Mouse (Mus musculus) stomach, embryonic 15.5 days (tissue): Measurements from ENCODE around the gene Ppif. TPM values are rescaled to one million over a fixed set of nuclear protein-coding genes. Genes with fewer than 3 reads are reported as not detected.

Experiments
- ATAC-seq: fragments of 200-750 bp; cut with Nextera tagmentation; 2 replicates; pipeline ENCODE4 v1.8.0; 2017; ENCODE audit warnings: low read depth, moderate number of reproducible peaks, moderate TSS enrichment; ENCODE audit not compliant: insufficient read depth, low FRiP score
- H3K27ac ChIP-seq: fragments of 300-500 bp; sonication (generic); 2 replicates; pipeline ENCODE4 v1.5.1; 2015; ENCODE audit warnings: mild to moderate bottlenecking, inconsistent platforms
- H3K27me3 ChIP-seq: fragments of 300-500 bp; sonication (generic); replicated peaks from 2 replicates; pipeline ENCODE4 v1.6.1; 2015; ENCODE audit warnings: inconsistent platforms
- H3K36me3 ChIP-seq: fragments of 300-500 bp; sonication (generic); 2 replicates; pipeline ENCODE4 v1.6.1; 2015; ENCODE audit warnings: inconsistent platforms
- H3K4me1 ChIP-seq: fragments of 300-500 bp; sonication (generic); 2 replicates; pipeline ENCODE4 v1.6.1; 2015; ENCODE audit warnings: inconsistent platforms
- H3K4me2 ChIP-seq: fragments of 300-500 bp; sonication (generic); 2 replicates; pipeline ENCODE4 v1.6.1; 2015; ENCODE audit warnings: mild to moderate bottlenecking, inconsistent platforms
- H3K4me3 ChIP-seq: fragments of 300-500 bp; sonication (generic); replicated peaks from 2 replicates; pipeline ENCODE4 v1.5.1; 2015; ENCODE audit warnings: inconsistent platforms
- H3K9ac ChIP-seq: fragments of 300-500 bp; sonication (generic); 2 replicates; pipeline ENCODE4 v1.6.1; 2015; ENCODE audit warnings: inconsistent platforms
- H3K9me3 ChIP-seq: fragments of 300-500 bp; sonication (generic); 2 replicates; pipeline ENCODE4 v1.6.1; 2016; ENCODE audit warnings: inconsistent platforms
- WGBS: fragments of 180-500 bp; shearing (Covaris S2); methylation state at CpG from one replicate; pipeline ENCODE4 v1.1.7; 2015; 5-methylcytosine and 5-hydroxymethylcytosine counted together
- polyA plus RNA-seq: library from polyadenylated mRNA; unstranded; fragments of >200 nt; fragmentation: Nextera tagmentation; extraction: Ambion mirVana; gene quantifications from 2 replicates; pipeline ENCODE4 v1.2.1, GENCODE M21; 2015

The Ppif gene
- polyA plus RNA-seq, 1 experiment from 2014 or later: 47.7 TPM

DNA sequence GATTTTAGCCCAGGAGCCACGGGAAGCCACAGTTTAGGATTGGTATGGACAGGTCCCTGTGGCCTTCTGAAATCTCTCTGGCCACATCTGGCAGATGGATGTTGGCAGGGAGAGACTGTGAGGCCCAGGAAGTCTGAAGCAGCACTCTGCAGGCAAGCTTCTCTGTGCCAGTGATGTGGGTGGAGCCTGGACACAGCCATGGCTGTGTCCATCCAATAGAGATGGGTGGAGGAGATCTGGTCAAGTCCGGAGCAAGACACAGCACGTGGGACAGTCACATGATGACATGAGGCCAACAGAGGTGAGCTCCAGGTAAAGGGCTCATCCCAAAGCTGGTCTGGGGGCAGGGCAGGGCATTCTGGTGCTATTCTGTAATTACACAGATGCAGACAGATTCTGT lies 47.3 kb downstream of the Ppif start:
- Histone ChIP-seq H3K36me3 (peaks cover 3% of the 10 kb centered on the region; the same call in 1 of the 2 replicates), H3K27ac (no peak overlapping the region), H3K9ac (no peak overlapping the region), H3K27me3 (no peaks in the 10 kb centered on the region), H3K4me2 (no peak overlapping the region), H3K4me3 (no peak overlapping the region), H3K9me3 (no peaks in the 10 kb centered on the region), H3K4me1 (peaks cover 46% of the 10 kb centered on the region)
- 60% methylated on average over 3 of the region's 3 CpGs for WGBS
- ATAC-seq: no peak

DNA sequence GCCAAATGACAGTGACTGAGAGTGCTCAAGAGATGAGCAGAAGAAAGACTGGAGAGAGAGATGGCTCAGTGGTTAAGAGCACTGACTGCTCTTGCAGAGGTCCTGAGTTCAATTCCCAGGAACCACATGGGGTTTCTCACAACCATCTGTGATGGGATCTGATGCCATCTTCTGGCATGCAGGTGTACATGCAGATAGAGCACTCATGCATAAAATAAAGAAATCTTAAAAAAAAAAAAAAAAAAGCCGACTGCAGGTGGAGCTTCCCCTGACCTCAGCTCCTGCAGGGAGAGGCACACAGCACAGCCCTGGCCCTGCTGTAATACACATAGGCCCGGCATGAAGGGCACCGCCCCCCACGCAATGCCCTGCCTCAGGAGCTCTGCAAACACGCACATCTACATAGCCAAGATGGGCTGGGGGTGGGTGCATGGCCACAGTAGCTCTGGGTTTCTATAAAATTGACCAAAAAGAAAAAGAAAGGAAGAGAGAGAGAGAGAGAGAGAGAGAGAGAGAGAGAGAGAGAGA lies 48.0 kb downstream of the Ppif start:
- H3K4me3 ChIP-seq: no peak overlapping the region
- H3K9ac ChIP-seq: no peak overlapping the region
- no peaks in the 10 kb centered on the region for H3K27me3 ChIP-seq
- peaks cover 39% of the 10 kb centered on the region for H3K4me1 ChIP-seq
- no peak overlapping the region for H3K4me2 ChIP-seq
- WGBS: 47% methylated on average over 5 of the region's 5 CpGs
- peaks cover 3% of the 10 kb centered on the region; the same call in 1 of the 2 replicates for H3K36me3 ChIP-seq
- no peak for ATAC-seq
- H3K27ac ChIP-seq: no peak overlapping the region
- no peaks in the 10 kb centered on the region for H3K9me3 ChIP-seq

DNA sequence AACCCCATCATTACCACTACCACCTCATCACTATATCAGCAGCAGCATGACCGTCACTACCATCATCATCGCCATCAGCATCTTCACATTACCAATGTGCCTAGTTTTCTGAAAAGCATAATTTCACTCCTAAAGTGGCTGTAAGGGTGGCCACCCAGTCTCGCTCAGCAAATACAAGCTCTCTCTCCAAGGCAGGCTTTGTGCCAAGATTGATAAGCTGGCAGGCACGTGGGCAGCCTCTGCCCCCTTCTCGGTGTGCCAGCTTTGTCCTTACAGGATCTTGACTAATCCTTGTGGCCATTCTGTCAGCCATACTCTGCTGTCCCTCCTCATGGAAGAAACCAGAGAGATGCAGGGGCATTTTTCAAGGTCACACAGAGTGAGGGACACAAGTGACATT lies 49.0 kb downstream of the Ppif start:
- ATAC-seq: no peak
- H3K4me1 ChIP-seq: peaks cover 34% of the 10 kb centered on the region
- H3K4me2 ChIP-seq: no peak overlapping the region
- H3K9ac ChIP-seq: no peak overlapping the region
- H3K4me3 ChIP-seq: no peak overlapping the region
- H3K36me3 ChIP-seq: peaks cover 3% of the 10 kb centered on the region; the same call in 1 of the 2 replicates
- 79% methylated on average over 5 of the region's 5 CpGs for WGBS
- H3K27ac ChIP-seq: no peak overlapping the region
- no peaks in the 10 kb centered on the region for H3K9me3 ChIP-seq
- H3K27me3 ChIP-seq: no peaks in the 10 kb centered on the region

DNA sequence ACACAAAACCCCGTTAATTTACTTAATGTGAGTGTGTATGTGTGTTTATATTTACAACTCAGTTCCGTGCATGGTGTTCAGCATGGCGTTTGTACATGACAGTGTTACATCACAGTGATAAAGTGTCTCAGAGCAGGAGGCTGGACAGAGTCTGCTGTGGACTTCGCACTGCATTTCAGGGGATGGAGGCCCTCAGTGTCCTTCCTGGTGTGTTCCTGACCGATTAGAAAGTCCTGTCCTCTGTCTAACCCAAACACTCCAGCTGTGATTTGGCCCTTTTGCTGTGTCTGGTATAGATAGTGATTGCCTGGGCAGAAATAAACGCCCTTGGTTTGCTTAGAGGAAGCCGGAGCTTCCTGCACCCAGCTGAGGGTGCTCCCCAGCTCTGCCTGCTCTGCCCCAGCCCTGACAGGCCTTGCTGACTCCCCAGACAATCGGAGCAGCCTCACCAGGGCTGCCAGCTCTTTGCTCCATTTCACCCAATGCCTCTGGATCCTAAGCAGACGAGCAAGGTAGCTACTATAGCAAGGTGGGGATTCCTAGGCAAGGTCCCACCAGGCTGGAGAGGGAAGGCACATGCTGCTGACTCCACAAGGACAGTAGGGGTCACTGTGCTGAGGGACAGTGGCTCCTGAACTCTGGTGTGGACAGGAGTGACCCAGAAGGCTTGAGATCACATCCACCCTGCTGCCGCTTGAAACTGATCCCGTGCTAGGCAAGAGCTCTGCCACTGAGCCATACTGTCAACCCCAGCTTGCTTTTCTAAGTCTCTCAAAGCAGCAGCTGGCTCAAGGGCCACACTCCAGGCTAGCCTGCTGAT lies 51.6 kb downstream of the Ppif start:
- Histone ChIP-seq H3K27me3 (no peaks in the 10 kb centered on the region), H3K9me3 (no peaks in the 10 kb centered on the region), H3K4me1 (peaks cover 20% of the 10 kb centered on the region), H3K27ac (no peak overlapping the region), H3K4me3 (no peak overlapping the region), H3K9ac (no peak overlapping the region), H3K4me2 (no peak overlapping the region), H3K36me3 (peaks cover 3% of the 10 kb centered on the region; the same call in 1 of the 2 replicates)
- 58% methylated on average over 11 of the region's 11 CpGs for WGBS
- ATAC-seq: no peak

DNA sequence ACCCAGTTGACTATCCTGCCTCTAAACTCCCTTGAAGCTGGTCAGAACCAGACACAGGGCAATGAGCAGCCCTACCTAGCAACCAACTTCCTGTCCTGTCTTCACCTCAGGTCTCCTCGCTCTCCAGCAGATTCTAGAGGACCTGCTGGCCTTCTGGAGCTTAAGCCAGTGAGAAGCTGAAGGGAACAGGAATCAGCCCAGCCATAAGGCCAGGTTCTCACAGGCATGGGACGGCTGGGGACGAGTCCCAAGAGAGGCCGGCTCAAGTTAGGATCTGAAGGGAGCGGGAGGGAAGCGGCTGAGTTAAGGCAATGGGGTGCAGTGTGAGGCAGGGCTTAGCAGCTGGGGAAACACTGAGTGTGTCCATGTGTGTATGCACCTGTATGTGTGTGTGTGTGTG lies 52.4 kb downstream of the Ppif start:
- H3K4me2 ChIP-seq: no peak overlapping the region
- no peak overlapping the region for H3K4me3 ChIP-seq
- H3K9me3 ChIP-seq: no peaks in the 10 kb centered on the region
- H3K9ac ChIP-seq: no peak overlapping the region
- H3K27me3 ChIP-seq: no peaks in the 10 kb centered on the region
- 85% methylated on average over 6 of the region's 6 CpGs for WGBS
- ATAC-seq: no peak
- H3K4me1 ChIP-seq: peaks cover 22% of the 10 kb centered on the region
- H3K27ac ChIP-seq: no peak overlapping the region
- H3K36me3 ChIP-seq: peaks cover 3% of the 10 kb centered on the region; the same call in 1 of the 2 replicates

DNA sequence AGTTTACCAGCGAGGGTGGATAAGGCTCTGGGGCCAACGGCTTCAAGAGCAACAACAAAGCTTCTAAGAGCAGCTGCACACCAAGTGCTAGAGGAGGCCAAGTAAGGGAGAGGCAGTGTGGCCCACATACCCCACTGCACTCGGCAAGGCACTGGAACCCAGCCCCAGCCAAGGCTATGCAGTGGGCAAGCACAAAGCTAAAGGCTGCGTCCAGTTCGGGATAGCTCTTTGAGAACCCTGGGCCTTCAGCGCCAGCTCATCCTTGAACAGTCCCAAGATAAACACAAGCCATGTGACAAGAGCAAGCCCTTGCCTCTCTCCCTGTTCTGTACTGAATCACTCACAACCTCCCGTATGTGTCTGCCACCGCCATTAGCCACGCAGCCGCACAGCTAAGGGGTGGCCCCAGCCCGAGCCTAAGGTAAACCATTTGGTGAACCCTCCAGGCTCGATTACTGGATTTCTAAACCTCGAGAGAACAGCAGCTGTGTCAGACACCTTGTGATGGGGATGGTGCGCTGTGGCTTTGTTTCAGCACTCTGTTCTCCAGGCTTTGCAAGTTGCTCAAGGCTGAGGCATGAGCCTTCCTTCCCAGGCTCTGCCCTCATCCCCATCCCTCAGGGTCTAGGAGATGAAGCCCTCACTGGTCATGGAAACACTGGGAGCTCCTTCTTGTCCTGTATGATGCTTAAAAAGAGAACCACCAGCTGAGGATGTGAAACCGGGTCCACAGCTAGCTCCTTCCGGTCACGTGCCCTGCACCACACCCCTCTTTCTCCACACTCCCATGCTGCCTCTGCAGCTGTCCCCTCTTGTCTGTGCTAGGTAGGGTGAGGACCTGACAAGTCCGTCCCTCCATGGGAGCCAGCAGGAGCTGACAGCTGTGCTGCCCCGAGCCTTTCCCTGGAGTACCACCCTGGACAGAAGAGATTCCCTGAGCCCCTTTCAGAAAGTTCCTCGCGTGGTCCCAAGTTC lies 53.3 kb downstream of the Ppif start:
- Histone ChIP-seq H3K9me3 (no peaks in the 10 kb centered on the region), H3K4me2 (no peak overlapping the region), H3K9ac (no peak overlapping the region), H3K36me3 (peaks cover 3% of the 10 kb centered on the region; the same call in 1 of the 2 replicates), H3K4me3 (no peak overlapping the region), H3K4me1 (peaks cover 22% of the 10 kb centered on the region), H3K27me3 (no peaks in the 10 kb centered on the region), H3K27ac (no peak overlapping the region)
- no peak for ATAC-seq
- WGBS: 69% methylated on average over 21 of the region's 21 CpGs

DNA sequence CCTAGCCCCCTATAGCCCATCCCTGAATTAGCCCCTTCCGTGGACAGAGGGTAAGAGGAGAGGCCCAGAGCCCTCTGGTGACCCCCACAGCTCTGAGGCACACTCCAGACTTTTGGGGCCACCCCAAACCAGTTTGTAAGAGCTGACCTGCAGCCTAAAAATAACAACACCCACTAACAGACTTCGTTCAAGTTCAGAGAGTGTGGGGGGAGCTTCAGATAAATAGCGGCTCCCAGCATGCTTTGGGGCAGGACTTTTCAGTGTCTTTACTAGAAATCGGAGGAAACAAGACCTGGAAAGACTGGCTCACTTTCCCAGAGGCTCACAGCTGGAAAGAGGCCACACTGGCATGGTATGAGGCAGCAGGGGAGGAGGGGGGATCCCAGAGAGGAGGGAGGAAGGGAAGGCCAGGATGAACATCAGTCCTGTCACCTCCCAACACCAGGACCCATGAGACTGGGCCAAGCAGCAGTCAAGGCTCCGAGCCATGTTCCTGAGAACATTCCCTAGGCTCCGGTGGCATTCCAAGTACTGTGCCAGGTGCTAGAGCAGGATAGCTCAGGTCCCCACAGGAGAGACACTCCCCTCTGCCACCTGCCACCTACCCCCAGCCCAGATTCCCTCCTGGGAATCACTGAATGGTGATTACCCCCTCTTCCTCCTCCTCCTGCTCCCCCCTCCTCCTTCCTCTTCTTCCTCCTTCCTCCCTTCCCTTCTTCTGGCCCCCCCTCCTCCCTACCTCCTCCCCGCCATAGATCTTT lies 54.2 kb downstream of the Ppif start:
- H3K27me3 ChIP-seq: no peaks in the 10 kb centered on the region
- no peak overlapping the region for H3K9ac ChIP-seq
- 69% methylated on average over 7 of the region's 7 CpGs for WGBS
- no peak overlapping the region for H3K4me3 ChIP-seq
- no peak overlapping the region for H3K27ac ChIP-seq
- no peak for ATAC-seq
- H3K36me3 ChIP-seq: peaks cover 3% of the 10 kb centered on the region; the same call in 1 of the 2 replicates
- peaks cover 22% of the 10 kb centered on the region for H3K4me1 ChIP-seq
- H3K4me2 ChIP-seq: no peak overlapping the region
- H3K9me3 ChIP-seq: no peaks in the 10 kb centered on the region

DNA sequence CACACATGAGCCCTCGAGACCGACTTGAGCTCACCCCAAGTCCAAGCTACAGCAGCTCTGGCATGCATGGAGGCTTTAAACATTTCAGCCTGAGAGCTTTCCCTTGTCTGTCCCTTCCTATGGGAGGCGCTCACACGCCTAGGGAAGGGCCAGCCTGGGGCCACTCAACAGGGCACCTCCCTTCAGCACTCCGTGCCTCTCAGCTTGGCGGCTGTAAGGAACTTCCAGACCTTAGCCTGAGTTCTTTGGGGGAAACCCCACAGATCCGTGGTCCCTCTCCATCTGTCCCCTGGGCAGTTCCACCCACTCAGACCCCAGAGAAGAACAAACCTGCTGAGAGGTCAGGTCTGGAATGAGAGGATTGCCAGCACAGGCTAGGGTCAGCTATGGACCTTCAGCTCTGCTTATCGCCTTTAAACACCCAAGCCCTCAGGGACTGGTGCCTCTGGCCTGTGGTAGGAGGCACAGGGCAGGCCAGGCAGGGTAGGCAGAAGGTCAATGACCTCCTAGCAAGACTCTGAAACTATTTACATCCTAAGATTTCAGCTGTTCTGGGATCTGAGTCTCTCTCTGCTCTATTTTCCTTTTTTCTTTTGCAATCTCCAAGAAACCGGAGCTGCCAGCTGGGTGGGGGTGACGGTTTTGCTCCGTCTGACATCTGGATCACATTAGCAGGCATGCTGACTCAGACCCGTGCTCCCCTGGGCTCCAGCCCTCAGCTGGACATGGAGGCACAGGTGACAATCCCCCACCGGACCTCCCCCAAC lies 55.4 kb downstream of the Ppif start:
- Histone ChIP-seq H3K4me3 (no peak overlapping the region), H3K36me3 (peaks cover 3% of the 10 kb centered on the region; the same call in 1 of the 2 replicates), H3K9ac (no peak overlapping the region), H3K27me3 (no peaks in the 10 kb centered on the region), H3K4me1 (peaks cover 24% of the 10 kb centered on the region), H3K27ac (no peak overlapping the region), H3K4me2 (no peak overlapping the region), H3K9me3 (no peaks in the 10 kb centered on the region)
- no peak for ATAC-seq
- 47% methylated on average over 13 of the region's 13 CpGs for WGBS
